Mouse (Mus musculus) megakaryocyte progenitor cell, adult 5-6 weeks (primary cell): ENCODE measurements around the gene Adam12. TPM values are rescaled to one million over a fixed set of nuclear protein-coding genes. Genes with fewer than 3 reads are reported as not detected.
A peak's percentile ranks its signal among the peaks of the same experiment; 100 is the strongest.

Experiments
- ATAC-seq: replicated peaks from 2 replicates; pipeline ENCODE4 v1.8.0; 2016; ENCODE audit warnings: mild to moderate bottlenecking, moderate TSS enrichment, inconsistent platforms; ENCODE audit not compliant: poor library complexity
- total RNA-seq, 2 experiments: library from RNA; stranded (forward) in 1 of 2; stranded (reverse) in 1 of 2; fragments of 157-497, 149-512 nt in 1 of 2; fragments of 200-1000 nt in 1 of 2; gene quantifications; 2 replicates each; pipeline versions ENCODE4 v1.2.3 to v1.2.4; 2015 to 2017

Adam12 gene
- total RNA-seq, 2 experiments from 2014 or later = 0.02 to 0.12 TPM

- ATAC-seq = no peak
Observed at GRCm38 (mm10) chr7:134226231-134226630, 5.7 kb downstream of the Adam12 start.

GRCm38 (mm10) chr7:134224741-134225612 lies 7.0 kb downstream of the Adam12 start:
- no peak for ATAC-seq

- no peak for ATAC-seq
Observed at GRCm38 (mm10) chr7:134224421-134224740, 7.6 kb downstream of the Adam12 start.

DNA sequence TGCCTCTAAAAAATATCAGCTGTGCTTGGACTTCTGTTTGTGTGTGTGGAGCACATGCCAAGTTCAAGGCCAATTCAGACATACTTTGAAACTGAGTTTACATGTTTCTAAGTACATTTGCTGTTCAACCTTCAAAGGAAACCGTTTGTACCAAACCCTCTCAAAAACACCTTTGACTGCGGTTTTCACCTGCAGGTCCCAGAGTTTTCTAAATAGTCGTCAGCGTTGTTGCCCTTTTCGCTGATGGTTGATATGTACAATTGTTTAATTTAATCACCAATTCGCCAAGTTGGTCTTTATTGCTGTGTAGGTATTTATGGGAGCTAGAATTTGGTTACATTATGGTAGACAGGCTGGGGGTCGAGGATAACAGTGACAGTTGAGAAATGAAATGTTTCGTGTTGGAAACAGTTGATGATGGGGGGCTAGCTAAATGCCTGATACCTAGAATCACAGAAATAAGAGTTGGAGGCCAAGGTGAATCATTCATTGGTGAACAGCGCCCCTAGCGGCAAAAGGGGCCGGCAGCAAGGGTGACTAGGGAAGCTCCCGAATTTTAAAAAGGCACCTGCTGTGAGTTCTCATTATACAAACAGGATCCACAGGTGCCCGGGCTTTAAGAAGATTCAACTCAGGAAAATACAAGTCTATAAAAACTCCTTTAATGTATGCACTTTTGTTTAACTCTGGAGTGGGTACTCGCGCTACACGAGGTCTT lies 8.3 kb downstream of the Adam12 start:
- peak; percentile 75 for ATAC-seq

DNA sequence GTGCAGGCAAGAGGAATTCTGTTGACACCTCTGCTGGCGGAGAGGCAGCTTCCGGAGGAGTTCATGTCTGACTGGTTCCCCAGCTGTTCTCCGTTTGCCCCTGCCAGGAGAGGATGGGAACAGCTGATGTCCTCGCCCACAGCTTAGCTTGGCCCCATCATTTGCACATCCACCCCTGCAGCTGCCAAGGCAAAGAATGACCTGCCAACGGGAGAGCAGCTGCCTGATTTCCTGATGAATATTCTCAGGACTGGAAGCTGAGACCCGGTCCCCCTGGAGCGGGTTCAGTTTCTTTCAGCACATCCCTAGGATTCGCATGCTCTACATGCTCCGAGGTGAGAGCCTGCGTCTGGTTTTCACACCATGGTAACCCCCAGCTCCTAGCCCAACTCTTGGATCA lies 24.0 kb downstream of the Adam12 start:
- ATAC-seq = no peak

DNA sequence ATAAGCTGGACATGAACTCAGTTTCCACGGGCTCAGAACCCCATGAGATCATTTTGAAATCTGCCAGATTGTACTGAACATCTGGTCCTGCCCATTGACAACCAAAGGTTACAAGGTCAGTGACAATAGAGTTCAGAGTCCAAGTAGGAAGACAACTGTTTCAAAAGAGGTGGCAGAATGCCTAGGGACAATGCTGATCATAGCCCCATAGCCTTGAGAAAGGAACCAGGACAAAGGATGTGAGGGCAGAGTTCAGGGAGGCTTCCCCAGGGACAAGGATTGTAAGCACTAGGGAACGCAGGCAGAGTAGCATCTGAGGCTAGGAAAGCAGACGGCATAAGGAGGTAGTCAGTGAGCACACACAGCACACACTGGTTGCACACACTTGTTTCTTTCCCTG lies 38.9 kb downstream of the Adam12 start:
- no peak for ATAC-seq

DNA sequence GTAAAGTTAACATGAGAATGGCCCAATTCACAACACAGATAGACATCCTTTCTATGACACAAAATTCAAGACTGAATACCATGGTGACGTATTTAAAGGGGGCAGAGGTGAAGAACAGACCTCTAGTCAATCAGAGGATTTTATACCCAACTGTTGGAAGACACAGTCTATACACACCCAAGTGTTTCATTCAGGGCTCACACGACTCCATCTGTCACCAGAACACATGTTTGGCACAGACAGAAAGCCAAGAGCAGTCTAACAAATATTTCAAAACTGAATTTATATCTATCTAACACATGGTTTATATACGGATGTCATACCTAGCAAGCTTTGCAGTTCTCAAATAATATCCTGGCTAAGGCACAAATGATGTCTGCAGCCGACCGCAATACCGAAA lies 41.8 kb downstream of the Adam12 start:
- ATAC-seq = no peak

DNA sequence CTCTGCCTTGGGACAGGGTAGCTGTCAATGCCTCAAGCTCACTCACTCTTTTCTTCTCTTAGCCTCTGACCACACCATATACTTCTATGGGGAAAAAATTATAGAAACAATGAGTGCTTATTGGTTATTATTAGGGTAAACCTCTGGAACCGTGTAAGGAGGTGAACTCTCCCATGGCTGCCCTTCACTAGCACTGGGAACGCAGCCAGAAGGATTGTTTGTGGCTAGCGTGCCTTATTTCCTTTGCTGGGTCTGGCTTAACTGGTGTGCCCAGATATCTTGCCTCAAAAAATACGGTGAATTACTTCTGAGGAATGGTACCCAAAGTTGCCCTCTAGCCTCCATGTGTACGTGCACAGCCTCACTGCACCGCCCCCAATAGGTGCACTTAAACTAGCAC lies 43.4 kb downstream of the Adam12 start:
- no peak for ATAC-seq

- ATAC-seq = no peak
Observed at GRCm38 (mm10) chr7:134187946-134188345, 44.0 kb downstream of the Adam12 start.

GRCm38 (mm10) chr7:134186497-134186896 lies 45.4 kb downstream of the Adam12 start:
- ATAC-seq = no peak

- no peak for ATAC-seq
Observed at GRCm38 (mm10) chr7:134185751-134186150, 46.2 kb downstream of the Adam12 start.

- ATAC-seq = no peak
Observed at GRCm38 (mm10) chr7:134181717-134182116, 50.2 kb downstream of the Adam12 start.

GRCm38 (mm10) chr7:134181056-134181455 lies 50.9 kb downstream of the Adam12 start:
- ATAC-seq = no peak

GRCm38 (mm10) chr7:134177051-134177450 lies 54.9 kb downstream of the Adam12 start:
- peak; percentile 76 for ATAC-seq

DNA sequence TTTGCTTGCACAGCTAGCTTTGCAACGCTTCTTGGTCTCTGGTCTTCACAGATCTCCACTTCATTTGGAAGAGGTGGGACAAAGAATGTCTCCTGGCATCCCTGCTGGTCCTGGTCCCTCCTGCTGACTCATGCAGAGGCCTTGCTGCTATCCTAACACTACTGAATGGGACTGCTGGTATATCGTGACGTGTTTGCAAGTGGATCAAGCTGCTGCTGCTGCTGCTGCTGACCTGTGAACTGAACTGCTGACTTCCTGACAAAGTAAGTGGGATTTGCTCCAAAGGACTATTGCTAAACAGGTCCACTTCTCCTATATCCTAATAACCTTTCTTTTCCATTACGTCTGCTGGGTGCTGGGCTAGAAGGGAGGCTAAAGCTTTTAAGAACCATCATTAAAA lies 56.7 kb downstream of the Adam12 start:
- no peak for ATAC-seq

GRCm38 (mm10) chr7:134173442-134174090 lies 58.4 kb downstream of the Adam12 start:
- no peak for ATAC-seq

GRCm38 (mm10) chr7:134170180-134170910 lies 61.6 kb downstream of the Adam12 start:
- peak; percentile 55 for ATAC-seq

DNA sequence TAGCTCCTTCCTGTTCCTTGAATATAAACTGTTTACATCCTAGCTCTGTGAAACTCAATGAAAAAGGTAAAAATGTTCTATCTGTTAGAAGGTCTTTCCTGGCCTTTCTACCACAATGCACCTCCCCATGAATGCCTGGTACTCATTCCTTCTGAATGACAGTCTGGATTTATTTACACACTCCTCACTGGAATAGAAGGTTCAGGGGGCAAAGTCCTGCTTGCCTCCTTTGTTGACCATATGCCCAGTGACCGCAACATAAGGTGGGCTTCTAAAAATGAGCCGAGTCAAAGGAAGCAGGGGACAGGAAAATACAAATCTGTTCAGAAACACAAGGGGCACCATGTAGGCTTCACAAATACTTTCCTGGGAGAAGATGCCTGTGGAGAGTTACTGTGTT lies 62.2 kb downstream of the Adam12 start:
- ATAC-seq = no peak

DNA sequence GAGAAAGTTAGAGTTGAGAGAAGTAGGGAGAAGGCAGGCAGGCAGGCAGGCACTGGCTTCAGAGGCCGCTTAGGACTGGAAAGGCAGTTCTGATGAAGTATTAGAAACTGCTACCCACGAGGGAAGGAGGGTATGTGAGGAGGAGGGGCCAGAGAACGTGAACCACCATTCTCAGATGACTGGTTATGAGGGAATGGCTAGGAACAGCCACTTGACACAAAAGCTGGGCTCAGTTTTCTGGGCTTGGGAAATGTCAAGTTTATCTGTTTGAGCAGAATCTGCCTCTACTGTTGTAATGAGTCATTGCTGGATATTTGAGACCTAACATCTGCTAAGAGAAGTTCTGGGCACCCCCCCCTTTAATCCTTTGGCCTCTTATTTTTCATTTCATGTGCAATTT lies 64.4 kb downstream of the Adam12 start:
- ATAC-seq = no peak

DNA sequence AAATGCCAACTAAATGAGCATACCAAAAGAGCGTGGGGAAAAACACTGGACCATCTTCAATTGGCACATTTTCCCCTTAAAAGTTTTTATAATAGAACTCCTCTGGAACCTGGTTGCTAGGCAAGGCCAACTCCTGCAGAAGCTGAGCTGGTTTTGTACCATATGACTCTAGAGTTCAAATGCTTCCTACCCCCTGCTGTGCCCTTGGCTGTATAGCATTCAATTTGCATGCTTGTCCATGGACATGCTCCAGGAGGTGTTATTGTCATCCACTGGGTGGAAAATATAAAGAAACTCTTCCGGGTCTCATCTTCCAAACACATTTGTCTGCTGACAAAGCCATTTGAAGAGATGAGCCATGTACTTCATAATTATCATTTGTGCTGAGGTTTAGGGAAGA lies 68.2 kb downstream of the Adam12 start:
- ATAC-seq = no peak

DNA sequence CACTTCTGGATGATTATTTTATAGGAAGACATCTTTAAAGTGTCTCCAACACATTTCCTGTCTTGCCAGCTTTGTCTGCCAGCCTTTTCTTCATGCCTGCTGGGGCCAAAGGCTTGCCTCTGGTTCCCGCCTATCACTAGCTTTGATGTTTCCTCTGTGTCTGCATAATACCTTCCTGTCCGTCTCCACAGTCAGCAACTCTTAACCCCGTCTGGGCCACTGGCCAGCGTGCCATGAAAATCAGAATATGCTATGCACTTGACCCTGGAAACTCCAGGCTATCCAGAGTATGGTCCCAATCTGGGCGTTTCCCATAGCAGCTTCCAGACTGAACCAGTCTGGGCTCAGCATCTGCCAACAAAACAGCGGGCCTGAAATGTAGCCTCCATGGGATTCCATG lies 69.1 kb downstream of the Adam12 start:
- no peak for ATAC-seq
